Mouse (Mus musculus): Measurements from ENCODE around the gene Vil1.

Vil1 gene

DNA sequence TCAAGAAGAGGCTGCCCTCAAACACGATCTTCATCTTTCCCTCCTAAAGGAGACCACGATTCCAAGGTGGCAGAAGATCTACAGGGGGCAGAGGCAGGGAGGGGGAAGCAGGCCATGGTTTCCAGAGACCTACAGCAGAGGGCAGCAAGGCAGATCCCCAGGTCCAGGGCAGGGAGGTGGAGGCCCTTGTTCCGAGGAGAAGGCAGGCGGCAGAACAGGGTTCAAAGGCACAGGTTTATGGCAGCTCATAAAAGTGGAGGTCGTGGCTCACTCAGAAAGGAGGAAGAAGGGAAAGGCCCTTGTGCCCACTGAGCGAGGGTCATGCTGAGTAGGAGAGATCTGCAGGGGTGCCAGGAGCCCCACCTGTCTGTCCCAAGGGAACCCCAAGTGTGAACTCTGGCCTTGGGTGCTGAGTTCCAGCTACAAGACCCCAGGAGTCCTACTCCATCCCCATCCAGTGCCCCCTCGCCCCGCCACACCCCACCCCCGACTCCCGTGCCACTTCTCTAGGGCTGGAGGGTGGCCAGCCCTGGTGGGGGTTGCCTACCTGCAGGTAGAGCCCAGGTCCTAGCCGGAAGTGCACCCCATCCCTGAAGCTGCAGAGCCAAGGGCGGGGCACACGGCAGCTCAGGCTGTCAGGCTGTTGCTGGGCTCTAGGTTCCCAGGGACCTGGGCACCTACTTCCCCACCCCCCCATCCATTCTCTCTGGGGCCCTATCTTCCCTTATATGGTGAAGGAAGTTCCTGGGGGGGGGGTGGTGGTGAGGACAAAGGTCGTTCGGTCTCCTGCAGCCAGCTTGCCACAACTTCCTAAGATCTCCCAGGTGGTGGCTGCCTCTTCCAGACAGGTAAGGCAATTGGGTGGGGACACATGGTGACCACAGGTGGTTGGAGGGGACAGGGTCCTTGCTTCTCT is at the start of gene Vil1:
Gene Vil1 (plus strand): TSS at position 788 of the 916 bp plus-strand sequence.
- no peak for DNase-seq (ENCODE audit: low read depth, low spot score)

DNA sequence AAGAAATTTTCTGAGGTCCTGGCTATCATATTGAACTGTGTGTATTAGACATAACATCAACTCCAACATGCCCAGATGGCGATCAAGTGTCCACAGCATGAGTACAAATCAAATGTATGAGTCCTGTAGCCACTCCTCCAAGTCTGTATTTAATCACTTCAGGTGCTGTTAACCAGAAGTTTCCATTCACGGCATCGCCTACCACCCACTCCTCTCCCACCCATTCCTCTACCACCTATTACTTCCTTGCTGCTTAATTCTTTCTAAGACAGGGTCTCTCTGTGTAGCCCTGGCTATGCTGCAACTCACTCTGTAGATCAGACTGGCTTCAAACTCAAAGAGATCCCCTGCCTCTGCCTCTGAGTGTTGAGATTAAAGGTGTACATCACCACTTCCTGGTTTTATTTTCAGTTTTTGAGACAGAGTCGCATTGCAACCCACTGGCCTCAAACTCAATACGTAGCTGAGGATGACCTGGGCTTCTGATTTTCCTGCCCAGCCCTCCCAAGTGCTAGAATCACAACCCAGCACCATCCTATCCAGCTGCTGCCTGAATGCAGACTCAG is 49.1 kb upstream of the Vil1 start:
- DNase-seq (ENCODE audit: low read depth, low spot score): peak; percentile 23

DNA sequence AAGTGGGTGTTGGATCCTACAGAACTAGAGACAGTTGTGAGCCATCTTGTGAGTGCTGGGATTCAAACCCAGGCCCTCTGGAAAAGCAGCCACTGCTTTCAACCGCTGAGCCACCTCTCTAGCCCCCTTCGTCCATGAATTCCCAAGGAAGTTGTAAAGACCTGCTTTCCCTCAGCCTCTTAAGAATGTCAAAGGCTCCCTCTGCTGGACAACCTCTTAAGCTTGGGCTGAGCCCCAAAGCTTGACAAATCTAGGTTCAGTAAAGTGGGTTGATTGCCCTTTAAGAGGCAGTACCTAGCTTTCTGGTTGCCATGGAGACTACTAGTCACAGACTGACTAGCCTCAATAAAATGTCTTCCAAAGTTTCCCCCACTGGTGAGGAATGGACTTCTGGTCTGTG is 47.4 kb upstream of the Vil1 start, which contains the start of gene Catip:
Gene Catip (plus strand): TSS at position 297 of the 400 bp plus-strand sequence.
- DNase-seq (ENCODE audit: low read depth, low spot score): peak; percentile 72

DNA sequence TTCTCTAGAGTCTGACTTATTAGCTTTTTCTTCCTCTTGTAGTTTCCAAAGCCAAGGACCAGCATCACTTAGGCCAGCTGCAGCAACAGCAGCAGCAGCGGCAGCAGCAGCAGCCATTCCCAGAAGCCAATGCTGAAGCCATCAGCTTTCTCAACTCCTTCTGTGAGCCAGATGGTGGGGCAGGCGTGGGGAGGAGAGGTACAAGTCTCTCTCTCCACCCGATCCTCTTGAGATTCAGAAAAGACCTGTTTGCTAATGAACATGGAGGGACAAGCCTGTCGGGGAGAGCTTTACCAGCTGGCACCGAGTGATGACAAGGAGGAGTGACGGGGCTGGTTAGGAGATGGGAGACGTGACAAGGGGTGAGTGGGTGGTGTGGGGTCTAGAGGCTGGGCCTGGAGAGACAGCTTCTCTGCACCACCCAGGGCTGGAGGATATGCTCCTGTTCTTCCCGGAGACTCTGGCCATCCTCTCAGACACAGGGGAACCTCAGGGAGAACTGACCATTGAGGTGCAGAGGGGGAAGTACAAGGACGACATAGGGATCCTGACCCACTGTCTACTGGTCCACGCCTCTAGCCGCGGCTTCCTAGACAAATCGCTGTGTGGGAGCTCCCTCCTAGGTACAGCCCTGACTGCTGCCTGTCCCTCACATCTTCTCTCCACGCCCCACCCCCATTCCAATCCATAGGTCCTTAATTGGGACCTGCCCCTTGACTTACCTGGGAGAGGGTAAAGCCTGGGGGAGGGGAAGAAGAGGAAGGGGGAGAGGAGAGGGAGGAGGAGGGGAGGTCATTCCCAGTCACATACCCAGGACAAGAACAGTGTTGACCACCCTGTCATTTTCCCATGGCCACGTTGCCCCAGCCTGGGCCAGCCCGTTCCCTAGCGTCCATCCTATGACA is 46.6 kb upstream of the Vil1 start:
- no peak for DNase-seq (ENCODE audit: low read depth, low spot score)

DNA sequence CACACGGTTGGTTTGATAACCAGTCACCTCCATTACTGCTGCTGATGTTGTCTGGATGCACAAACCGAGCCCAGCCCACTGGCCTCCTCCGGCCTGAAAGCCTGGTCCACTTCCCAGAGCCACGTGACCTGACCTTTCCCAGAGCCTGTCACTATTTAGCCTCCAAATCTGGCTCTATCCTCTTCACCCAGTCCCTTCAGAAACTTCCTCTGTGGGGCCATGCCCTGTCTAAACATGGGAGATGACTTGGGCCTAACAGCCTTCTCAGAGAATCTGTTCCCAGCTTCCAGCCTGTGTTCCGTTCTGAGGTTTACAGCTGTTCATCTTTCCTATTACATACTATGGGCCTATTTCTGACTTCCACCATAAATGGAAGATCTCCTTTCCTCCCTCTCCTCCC is 45.7 kb upstream of the Vil1 start:
- DNase-seq (ENCODE audit: low read depth, low spot score): no peak

DNA sequence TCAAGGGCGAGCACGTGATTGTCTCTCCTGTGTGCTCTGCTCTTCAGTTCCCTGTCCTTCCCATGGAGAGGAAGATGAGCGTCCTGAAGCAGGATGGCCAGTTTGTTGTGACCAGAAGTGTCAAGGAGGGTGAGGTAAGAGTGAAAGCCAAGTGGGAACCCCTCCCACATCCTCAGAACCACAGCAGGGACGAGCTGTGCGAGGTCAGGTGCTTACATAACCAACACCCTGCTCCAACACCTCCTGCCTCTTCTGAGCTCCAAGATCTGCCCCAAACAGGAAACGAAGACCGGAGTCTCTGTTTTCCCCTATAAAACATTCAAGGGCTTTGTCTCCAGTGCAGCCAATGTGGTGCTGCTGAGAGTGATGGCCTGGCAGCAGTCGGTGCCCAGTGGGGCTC is 44.9 kb upstream of the Vil1 start:
- no peak for DNase-seq (ENCODE audit: low read depth, low spot score)

DNA sequence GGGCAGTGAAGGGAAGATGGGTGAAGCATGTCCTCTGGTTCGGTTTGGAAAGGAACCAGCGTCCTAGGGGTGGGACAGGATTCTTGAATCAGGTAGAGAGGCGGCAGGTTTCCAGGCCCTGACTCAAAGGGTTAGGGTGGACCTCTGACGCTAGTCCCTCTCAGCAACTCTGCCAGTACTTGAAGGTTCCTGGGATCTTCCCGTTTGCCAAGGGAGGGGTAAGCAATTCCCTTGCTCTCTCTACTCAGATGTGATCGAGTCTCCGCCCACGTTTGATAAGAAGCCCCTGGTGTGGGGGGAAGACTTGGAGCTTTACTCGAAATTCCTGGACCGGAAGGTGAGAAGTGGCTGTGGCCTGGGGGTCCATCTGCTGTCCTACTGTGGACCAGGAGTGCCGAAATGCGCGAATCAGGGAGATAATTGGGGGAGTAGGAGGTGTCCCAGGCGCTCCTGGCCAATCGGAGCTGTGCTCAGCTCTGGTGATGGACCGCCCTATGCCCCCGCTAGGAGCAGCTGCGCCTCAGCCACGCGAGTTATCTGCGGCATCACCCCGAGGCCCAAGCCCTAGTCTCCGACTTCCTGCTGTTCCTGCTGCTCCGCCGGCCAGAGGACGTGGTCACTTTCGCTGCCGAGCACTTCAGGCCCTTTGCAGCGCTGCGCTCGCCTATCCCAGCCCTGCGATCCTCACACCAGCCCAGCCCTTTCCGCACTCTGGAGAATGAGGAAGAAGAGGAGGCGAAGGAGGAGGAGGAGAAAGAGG is 41.1 kb upstream of the Vil1 start:
- DNase-seq (ENCODE audit: low read depth, low spot score): no peak

DNA sequence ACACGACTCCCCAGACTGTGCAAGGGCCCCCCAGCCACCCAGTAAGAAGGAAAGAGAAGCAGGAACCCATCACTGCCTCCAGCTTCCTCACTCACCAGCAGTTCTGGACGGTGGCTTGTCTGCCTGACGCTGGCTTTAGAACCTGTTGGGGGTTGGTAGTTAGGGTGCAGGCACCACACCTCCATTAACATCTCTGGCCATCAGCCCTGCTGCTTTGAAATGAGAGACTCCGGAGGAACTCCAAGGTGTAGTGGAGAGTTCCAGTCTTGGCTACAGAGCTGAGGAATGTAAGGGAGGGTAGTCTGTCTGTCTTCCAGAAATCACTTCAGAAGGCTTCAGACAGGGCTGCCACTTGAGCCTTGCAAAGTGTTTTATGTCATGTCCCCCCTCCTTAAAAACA is 39.1 kb upstream of the Vil1 start:
- DNase-seq (ENCODE audit: low read depth, low spot score): no peak

DNA sequence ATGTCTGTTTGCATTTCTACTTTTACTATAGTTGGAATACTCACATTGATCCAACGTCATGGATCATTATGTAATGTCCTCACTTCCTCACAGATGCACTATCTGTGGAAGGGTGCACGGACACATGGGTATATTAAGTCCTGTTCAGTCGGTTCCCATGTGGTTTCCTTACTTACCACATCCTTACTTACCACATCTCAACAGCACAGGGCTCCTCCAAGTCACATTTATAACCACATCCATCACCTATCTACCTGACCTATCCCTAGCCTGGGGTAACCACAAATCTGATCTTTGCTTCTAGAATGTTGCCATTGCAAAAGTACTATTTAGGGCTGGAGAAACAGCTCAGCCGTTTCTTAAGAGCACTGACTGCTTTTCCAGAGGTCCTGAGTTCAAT is 35.8 kb upstream of the Vil1 start:
- DNase-seq (ENCODE audit: low read depth, low spot score): peak; percentile 61

DNA sequence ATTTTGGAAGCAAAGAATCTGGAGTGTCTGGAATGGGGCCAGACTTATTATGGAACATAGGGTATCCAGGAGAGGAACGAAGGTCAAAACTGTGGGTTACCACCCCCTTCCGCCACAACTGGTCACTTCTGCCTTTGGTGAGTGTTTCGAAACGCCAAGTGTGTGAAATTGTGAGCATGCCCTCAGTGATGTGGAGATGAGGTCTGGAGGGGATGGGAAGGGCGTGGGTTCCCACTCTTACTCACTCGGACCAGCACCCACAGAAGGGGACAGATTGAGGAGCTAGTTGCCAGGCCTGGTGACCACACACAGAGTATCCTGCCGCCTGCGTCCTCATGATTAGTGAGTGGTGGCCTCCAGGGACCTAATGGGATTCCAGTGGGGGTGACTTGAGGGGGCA is 34.2 kb upstream of the Vil1 start, which contains the start of gene Slc11a1:
Gene Slc11a1 (plus strand): TSS at position 216 of the 400 bp plus-strand sequence.
- no peak for DNase-seq (ENCODE audit: low read depth, low spot score)

DNA sequence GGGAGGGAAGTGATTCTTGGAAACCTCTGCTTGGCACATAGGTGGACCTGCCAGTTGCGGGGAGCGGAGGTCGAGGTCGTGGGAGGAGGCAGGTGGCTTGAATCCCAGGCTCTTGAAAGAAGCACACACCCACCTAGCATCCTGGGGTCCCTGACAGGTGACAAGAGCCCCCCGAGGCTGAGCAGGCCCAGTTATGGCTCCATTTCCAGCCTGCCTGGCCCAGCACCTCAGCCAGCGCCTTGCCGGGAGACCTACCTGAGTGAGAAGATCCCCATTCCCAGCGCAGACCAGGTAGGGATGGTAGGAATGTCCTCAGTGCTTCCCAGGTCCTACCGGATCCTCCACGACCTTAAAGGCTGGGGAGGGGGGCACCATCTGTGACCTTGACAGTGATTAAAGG is 33.6 kb upstream of the Vil1 start:
- no peak for DNase-seq (ENCODE audit: low read depth, low spot score)

DNA sequence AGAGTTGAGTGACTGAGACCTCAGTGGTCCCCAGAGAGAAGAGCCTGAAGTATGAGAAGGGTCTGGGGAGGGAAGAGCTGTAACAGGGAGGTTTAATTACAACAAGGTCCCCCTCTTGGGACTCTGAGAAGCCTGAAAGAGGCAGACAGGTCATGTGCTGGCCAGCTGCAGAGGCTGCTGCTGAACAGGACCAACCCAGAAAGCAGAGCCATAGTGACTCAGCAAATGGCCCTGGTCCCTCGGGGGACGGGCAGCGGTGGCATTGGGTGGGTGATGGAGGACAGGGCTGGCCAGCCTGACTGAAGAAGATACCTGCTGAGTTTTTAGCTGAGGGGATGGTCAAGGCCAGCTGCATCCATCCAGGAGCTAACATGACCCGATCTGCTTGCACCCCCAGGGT is 32.8 kb upstream of the Vil1 start:
- no peak for DNase-seq (ENCODE audit: low read depth, low spot score)

DNA sequence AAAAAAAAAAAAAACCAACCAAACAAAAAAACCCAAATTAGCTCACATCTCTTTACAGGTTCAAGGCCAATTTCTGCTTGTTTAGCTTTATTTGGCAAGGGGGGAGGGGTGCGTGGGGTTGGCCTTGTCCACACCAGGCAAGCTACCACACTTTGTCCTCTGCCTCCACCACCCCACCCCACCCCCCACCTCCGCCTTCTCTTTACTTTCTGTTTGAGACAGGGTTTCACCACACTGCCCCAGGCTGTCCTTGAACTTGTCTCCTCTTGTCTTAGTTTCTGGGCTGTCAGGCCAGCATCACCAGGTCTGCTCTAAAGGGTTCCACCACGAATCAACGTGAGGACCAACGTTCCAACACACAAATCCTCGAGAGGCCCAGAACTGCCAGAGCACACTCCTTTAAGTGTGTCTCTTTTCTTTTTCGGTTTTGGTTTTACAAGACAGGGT is 30.1 kb upstream of the Vil1 start:
- no peak for DNase-seq (ENCODE audit: low read depth, low spot score)

DNA sequence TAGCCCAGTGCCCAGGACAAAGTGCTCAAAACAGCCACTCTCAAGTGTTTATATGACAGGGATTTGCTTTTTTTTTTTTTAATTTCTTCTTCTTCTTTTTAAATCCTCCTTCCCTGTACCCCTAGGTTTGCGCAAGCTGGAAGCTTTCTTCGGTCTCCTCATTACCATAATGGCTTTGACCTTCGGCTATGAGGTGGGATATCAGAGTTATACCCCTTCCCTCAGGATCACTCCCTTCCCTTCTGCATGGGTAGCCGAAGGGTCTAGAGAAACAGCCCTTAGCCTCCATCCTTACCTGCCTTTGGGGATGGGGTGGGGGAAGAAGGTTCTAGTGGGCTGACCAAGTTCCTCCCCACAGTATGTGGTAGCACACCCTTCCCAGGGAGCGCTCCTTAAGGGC is 28.7 kb upstream of the Vil1 start:
- no peak for DNase-seq (ENCODE audit: low read depth, low spot score)

DNA sequence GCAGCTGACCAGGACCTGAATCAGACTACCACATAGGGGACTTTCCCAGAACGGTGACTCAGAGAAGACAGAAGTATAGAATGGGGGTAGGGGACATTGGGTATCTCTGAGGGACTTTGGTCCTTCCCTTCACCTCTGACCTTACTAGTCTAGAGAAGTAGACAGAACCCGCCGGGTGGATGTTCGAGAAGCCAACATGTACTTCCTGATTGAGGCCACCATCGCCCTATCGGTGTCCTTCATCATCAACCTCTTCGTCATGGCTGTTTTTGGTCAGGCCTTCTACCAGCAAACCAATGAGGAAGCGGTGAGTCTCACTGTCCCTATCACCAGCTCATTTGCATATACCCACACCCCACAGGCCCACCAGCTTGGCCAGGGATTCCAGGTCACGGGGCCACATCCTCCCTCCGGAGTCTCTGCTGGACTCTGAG is 27.6 kb upstream of the Vil1 start:
- DNase-seq (ENCODE audit: low read depth, low spot score): no peak

DNA sequence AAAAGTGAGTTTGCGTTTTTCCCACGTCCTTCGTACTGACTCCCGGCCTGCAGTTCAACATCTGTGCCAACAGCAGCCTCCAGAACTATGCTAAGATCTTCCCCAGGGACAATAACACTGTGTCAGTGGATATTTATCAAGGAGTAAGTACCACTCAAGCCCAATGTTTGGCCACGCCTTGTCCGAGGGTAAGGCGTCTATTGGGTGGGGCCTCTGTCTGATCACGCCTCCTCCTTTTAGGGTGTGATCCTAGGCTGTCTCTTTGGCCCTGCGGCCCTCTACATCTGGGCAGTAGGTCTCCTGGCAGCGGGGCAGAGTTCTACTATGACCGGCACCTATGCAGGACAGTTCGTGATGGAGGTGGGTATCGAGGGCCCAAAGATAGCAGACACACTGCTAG is 25.8 kb upstream of the Vil1 start:
- no peak for DNase-seq (ENCODE audit: low read depth, low spot score)

DNA sequence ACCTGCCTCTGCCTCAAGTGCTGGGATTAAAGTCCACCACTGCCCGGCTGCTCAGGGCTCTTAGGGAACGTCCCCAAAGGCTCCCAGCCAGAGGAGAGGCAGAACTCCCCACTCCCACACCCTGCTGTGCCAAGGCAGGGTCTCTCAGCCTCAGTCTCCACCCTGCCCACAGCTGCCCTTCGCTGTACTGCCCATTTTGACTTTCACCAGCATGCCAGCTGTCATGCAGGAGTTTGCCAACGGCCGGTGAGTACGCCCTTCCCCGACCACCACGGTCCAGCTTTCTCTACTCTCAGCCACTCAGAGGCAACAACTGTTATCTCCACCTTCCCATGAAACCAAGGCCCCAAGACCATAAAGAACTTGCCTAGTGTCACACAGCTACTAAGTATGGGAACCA is 24.7 kb upstream of the Vil1 start:
- no peak for DNase-seq (ENCODE audit: low read depth, low spot score)

DNA sequence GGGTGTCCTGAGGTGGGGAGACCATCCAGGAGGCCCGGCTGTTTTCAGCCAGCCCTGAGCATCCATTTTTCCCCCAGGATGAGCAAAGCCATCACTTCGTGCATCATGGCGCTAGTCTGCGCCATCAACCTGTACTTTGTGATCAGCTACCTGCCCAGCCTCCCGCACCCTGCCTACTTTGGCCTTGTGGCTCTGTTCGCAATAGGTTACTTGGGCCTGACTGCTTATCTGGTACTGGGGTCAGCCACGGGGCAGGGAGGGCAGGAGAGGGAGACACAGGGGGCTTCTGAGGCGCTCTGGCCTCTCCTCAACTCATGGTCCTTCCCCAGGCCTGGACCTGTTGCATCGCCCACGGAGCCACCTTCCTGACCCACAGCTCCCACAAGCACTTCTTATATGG is 24.1 kb upstream of the Vil1 start:
- DNase-seq (ENCODE audit: low read depth, low spot score): no peak

DNA sequence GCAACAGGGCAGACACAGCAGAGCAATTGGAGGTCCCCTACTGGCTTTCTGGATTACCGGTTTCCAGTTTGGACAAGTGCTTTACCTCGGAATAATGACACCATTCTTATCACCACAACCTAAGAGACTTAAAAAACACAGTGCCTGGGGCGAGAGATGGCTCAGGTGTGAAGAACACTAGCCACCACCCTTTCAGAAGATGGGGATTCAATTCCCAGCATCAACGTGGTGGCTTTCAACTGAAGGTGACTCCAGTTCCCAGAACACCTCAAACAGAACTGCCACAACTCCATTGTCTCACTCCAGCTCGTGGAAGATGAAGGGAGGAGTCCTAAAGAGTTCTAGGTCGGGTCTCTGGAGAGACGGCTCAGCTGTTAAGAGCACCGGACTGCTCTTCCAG is 23.6 kb upstream of the Vil1 start:
- no peak for DNase-seq (ENCODE audit: low read depth, low spot score)

DNA sequence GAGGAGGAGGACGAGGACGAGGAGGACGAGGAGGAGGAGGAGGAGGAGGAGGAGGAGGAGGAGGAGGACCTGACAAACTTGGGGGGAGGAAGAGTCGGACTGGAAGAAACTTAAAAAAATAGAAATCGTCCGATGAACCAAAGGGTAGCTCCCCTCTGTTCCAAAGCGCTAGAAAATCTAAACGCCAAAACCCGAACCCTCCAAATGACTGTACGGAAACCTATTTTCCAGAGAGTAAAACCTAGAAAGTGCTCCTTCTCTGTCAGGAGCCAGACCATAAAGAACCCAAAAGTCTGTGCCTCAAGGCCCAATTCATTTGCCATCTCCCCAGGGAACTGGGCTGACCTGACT is 22.8 kb upstream of the Vil1 start:
- no peak for DNase-seq (ENCODE audit: low read depth, low spot score)

DNA sequence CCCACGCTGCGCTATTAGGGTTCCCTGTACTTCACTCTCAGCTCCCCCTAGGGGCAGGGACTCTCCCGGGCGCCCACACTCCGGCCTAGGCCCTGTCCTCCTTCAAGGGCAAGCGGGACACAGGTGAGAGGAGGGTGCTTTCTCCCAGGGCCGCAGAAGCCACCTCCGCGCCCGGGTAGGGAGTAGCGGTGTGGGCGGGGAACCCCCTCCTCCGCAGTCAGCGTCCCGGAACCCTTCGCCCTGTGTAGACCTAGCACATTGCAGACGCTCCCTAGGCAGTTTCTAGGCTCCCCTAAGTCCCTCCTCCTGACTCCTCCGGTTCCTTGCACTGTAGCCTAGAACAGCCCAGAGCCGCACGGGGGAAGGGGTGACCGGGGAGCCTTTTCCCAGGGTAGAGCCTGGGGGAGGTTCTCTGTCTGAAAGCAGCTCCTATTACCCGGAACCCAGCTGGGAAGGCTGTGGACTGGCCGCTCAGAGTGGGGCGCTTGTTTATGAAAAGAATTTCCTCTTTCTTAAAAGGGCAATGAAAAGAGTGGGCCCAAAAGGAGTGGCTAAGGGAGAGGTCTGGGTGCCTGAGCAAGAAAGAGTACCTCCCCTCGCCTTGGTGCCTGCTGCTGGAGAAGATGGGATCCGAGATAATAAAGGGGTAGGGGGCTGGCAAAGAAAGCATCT is 22.3 kb upstream of the Vil1 start:
- DNase-seq (ENCODE audit: low read depth, low spot score): peak; percentile 95
